Mouse (Mus musculus) layer of hippocampus, postnatal 14 days (tissue): ENCODE results near the gene Socs4. TPM values are rescaled to one million over a fixed set of nuclear protein-coding genes. Genes with fewer than 3 reads are reported as not detected.
"Not testable (repeated sequence)": the region's sequence is repeated elsewhere in the genome, so short reads cannot be mapped to it uniquely, and the experiment has no call there.

Experiments used
- DNase-seq, 2 experiments: peaks; one replicate each; pipeline ENCODE4 v3.0.0; 2021 to 2022; ENCODE audit warnings: low spot score in 2 of 2, mixed read lengths in 1 of 2
- total RNA-seq, 2 experiments: library from RNA; stranded (reverse); gene quantifications; 2 replicates each; pipeline ENCODE4 v1.2.3; 2021

Gene Socs4
- total RNA-seq, 2 experiments from 2014 or later = 10.7 to 11.2 TPM

GRCm38 (mm10) chr14:47285271-47285670 is 8.5 kb downstream of the Socs4 start:
- no peak for DNase-seq

GRCm38 (mm10) chr14:47286215-47286614 is 9.5 kb downstream of the Socs4 start:
- DNase-seq = no peak

- no peak for DNase-seq
Observed at GRCm38 (mm10) chr14:47287021-47287420, 10.3 kb downstream of the Socs4 start.

- no peak for DNase-seq
Observed at GRCm38 (mm10) chr14:47291772-47292171, 15.0 kb downstream of the Socs4 start.

GRCm38 (mm10) chr14:47294136-47294535 is 17.4 kb downstream of the Socs4 start:
- DNase-seq = no peak

- DNase-seq = no peak
Observed at GRCm38 (mm10) chr14:47296232-47296631, 19.5 kb downstream of the Socs4 start.

- DNase-seq = peak; percentile 91 to 92
Observed at GRCm38 (mm10) chr14:47297785-47298407, 21.2 kb downstream of the Socs4 start, which contains the start of gene Mapk1ip1l. Gene Mapk1ip1l, plus strand, starts transcription at chr14:47298266.

GRCm38 (mm10) chr14:47298408-47298792 is 21.7 kb downstream of the Socs4 start:
- DNase-seq = no peak

GRCm38 (mm10) chr14:47298819-47299261 is 22.1 kb downstream of the Socs4 start:
- DNase-seq = no peak

GRCm38 (mm10) chr14:47302885-47303680 is 26.4 kb downstream of the Socs4 start:
- DNase-seq = no peak

GRCm38 (mm10) chr14:47304814-47305405 is 28.2 kb downstream of the Socs4 start:
- DNase-seq = no peak

- DNase-seq = no peak
Observed at GRCm38 (mm10) chr14:47305933-47306332, 29.2 kb downstream of the Socs4 start.

- DNase-seq = no peak
Observed at GRCm38 (mm10) chr14:47307669-47308068, 30.9 kb downstream of the Socs4 start.

- no peak for DNase-seq
Observed at GRCm38 (mm10) chr14:47309061-47309460, 32.3 kb downstream of the Socs4 start.

GRCm38 (mm10) chr14:47310342-47311181 is 33.8 kb downstream of the Socs4 start:
- DNase-seq = no peak

GRCm38 (mm10) chr14:47319362-47319761 is 42.6 kb downstream of the Socs4 start:
- no peak for DNase-seq

- not testable (repeated sequence) for DNase-seq
Observed at GRCm38 (mm10) chr14:47321581-47321980, 44.9 kb downstream of the Socs4 start.

- peak; percentile 41 to 75 for DNase-seq
Observed at GRCm38 (mm10) chr14:47325965-47326761, 49.4 kb downstream of the Socs4 start.

GRCm38 (mm10) chr14:47327347-47327746 is 50.6 kb downstream of the Socs4 start:
- no peak for DNase-seq

GRCm38 (mm10) chr14:47331920-47332319 is 55.2 kb downstream of the Socs4 start:
- no peak for DNase-seq
